Mouse (Mus musculus) layer of hippocampus, adult 9-11 months (tissue): ENCODE data around the gene Mup17.
"Not testable (repeated sequence)": the region's sequence is repeated elsewhere in the genome, so short reads cannot be mapped to it uniquely, and the experiment has no call there.

Experiments
- DNase-seq: peaks from one replicate; pipeline ENCODE4 v3.0.0; 2022

Mup17 gene

GRCm38 (mm10) chr4:61595771-61596170 lies at the start of gene Mup17:
Mup17 (minus strand) TSS chr4:61595871.
- DNase-seq = not testable (repeated sequence)

- not testable (repeated sequence) for DNase-seq
Measured at GRCm38 (mm10) chr4:61571561-61571960, 24.1 kb downstream of the Mup17 start.

- peak; percentile 1 for DNase-seq
Measured at GRCm38 (mm10) chr4:61555887-61556286, 39.8 kb downstream of the Mup17 start.
